Mouse (Mus musculus) retina, postnatal 1 day (tissue): ENCODE measurements at regions not wholly inside any gene's neighbourhood (a gene's known extent, or its start where the extent isn't known, plus 50 kb on each side); places are given as distances from the start of the nearest gene placed in this dataset.

Experiments used
- DNase-seq: peaks from one replicate; pipeline ENCODE4 v3.0.0-alpha.2; 2012

GRCm38 (mm10) chr12:33715997-33716396 lies 212.2 kb upstream of the Ferd3l start:
- DNase-seq = no peak

- no peak for DNase-seq
These were observed 211.2 kb upstream of the Ferd3l start for GRCm38 (mm10) chr12:33717053-33717452.

GRCm38 (mm10) chr12:33717601-33718260 lies 210.5 kb upstream of the Ferd3l start:
- peak; percentile 26 for DNase-seq

- DNase-seq = no peak
These were observed 209.2 kb upstream of the Ferd3l start for GRCm38 (mm10) chr12:33719063-33719462.

GRCm38 (mm10) chr12:33731937-33732336 lies 196.3 kb upstream of the Ferd3l start:
- DNase-seq = no peak

- no peak for DNase-seq
These were observed 152.4 kb upstream of the Ferd3l start for GRCm38 (mm10) chr12:33775563-33776468.

- DNase-seq = no peak
These were observed 149.7 kb upstream of the Ferd3l start for GRCm38 (mm10) chr12:33778477-33778876.

- no peak for DNase-seq
These were observed 148.3 kb upstream of the Ferd3l start for GRCm38 (mm10) chr12:33779898-33780297.

- DNase-seq = no peak
These were observed 123.9 kb upstream of the Ferd3l start for GRCm38 (mm10) chr12:33804206-33804791.

- DNase-seq = no peak
These were observed 102.7 kb upstream of the Ferd3l start for GRCm38 (mm10) chr12:33825571-33825970.

- no peak for DNase-seq
These were observed 79.1 kb upstream of the Ferd3l start for GRCm38 (mm10) chr12:33849088-33849487.

GRCm38 (mm10) chr12:33851736-33852135 lies 76.5 kb upstream of the Ferd3l start:
- DNase-seq = no peak
